Mouse (Mus musculus): ENCODE results near the gene Tbrg1.

GRCm38 (mm10) chr9:37656439-37656881 lies 652 bp downstream of the Tbrg1 start:
- no peak for TF ChIP-seq CTCF (IDR thresholded peaks at IDR 0.05; ENCODE audit: borderline replicate concordance, insufficient read depth, low read length)
- no peak for TF ChIP-seq POLR2A (IDR thresholded peaks at IDR 0.05; ENCODE audit: low read depth, low read length)
